Mouse (Mus musculus): Measurements from ENCODE around the gene Acnat1.
"Not testable (repeated sequence)": the region's sequence is repeated elsewhere in the genome, so short reads cannot be mapped to it uniquely, and the experiment has no call there.

The Acnat1 gene

GRCm38 (mm10) chr4:49473435-49474100 is at the start of gene Acnat1:
Acnat1 (minus strand) TSS chr4:49473912.
- DNase-seq, result peak; percentile 50

GRCm38 (mm10) chr4:49522576-49522975 is 48.9 kb upstream of the Acnat1 start:
- no peak for DNase-seq

- DNase-seq, result no peak
Observed at GRCm38 (mm10) chr4:49521346-49521745, 47.6 kb upstream of the Acnat1 start.

- DNase-seq, result peak; percentile 96
Observed at GRCm38 (mm10) chr4:49520572-49521340, 47.0 kb upstream of the Acnat1 start, which contains the start of the genes Mrpl50 and Zfp189. Mrpl50 (minus strand) TSS chr4:49521093. Zfp189 (plus strand) TSS chr4:49521176.

DNA sequence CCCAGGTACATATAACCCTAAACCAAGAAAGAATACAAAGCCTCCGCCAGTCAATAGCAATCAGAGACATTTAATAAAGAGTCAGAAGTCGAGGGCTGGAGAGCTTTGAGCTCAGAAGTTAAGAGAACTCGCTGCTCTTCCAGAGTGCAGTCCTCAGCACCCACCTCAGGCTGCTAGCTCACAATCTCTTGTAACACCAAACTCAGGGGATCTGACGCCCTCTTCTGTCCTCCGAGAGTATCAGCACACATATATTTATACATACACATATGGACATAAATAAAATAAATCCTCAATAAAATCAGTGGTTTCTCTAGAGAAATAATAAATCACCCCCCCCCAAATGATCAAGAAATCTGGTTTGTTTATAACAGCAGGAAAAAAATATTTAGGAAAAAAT is 45.8 kb upstream of the Acnat1 start:
- no peak for DNase-seq

- no peak for DNase-seq
Observed at GRCm38 (mm10) chr4:49514441-49514840, 40.7 kb upstream of the Acnat1 start.

DNA sequence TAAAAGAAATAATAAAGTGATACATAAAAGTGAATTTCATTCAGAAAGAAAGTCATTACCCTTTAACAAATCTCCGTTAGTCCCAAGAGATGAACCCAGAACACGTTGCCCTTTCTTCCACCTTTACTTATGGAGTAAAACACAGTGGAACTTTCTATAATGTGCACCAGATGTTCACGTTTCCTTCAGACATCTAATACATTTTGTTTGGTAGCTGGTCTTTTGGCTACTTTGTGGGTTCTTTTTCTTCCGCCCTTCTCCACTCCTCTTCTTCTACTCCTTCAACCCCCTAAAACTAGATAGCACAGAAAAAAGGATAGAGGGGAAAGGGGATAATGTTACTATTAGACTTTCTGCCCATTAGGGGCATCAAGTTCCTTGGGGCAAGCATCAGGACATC is 38.9 kb upstream of the Acnat1 start:
- DNase-seq, result no peak

DNA sequence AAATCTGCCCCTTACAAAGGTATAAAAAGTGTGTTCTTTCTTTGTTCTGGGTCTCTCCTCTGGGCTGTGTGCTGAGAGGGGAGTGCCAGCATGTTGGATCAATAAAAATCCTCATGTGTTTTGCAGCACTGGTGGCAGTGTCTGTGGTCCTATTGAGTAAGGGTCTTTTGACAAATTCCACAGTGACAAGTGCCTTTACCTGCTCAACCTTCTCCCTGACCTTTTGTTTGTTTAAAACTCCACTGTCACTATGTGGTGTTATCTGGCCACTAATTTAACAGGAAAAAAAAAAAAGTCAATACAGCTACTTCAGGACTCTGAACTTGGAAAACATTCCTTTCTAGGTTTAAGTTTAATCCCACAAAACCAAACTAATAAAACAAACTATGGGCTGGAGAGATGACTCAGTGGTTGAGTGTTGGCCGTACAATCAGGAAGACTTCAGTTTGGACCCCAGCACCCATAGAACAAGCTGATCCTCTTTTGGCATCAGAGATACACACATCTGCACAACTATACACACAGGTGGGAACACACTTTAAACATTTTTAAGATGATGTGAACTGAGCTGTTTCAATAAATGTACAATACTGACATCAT is 36.6 kb upstream of the Acnat1 start:
- DNase-seq, result not testable (repeated sequence)

DNA sequence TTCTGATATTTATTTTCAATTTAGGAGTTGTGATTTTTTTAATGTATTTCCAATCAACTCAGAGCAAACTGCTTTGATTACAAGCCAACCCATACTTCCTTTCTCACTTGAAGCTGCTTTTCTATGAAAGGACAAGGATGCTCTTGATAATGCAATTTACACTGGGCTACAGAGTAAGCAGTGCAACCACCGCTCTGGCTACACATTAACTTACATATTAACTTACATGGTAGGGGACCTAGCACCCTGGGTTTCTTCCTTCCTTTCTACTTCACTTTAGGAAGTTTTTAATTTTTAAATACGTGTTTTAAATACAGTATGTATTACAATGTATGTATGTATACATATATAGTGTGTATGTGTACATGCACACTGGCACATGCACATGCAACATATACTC is 35.5 kb upstream of the Acnat1 start:
- DNase-seq, result peak; percentile 35

DNA sequence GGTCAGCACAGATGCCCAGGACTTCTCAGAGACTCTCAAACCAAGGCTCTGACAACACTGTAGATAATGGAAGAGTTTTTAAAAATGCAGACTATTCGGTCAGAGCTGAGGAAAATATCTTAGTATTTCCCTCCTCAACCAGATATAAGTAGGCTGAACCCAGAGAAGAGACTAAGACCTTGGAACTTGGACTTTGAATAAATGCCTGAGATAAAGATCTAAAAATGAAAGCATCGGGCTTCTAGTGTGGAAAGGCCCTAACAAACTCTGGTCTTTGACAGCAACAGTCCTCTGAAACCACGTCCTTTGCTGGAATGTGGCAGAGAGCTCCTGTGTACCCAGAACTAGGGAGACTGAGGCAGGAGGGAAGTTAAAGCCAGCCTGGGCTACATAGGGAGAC is 32.7 kb upstream of the Acnat1 start, which contains the start of gene Baat:
Gene Baat (minus strand): TSS at position 172 of the 400 bp plus-strand sequence.
- no peak for DNase-seq

- no peak for DNase-seq
Observed at GRCm38 (mm10) chr4:49503563-49503962, 29.9 kb upstream of the Acnat1 start.

GRCm38 (mm10) chr4:49485934-49486650 is 12.4 kb upstream of the Acnat1 start:
- DNase-seq, result not testable (repeated sequence)

DNA sequence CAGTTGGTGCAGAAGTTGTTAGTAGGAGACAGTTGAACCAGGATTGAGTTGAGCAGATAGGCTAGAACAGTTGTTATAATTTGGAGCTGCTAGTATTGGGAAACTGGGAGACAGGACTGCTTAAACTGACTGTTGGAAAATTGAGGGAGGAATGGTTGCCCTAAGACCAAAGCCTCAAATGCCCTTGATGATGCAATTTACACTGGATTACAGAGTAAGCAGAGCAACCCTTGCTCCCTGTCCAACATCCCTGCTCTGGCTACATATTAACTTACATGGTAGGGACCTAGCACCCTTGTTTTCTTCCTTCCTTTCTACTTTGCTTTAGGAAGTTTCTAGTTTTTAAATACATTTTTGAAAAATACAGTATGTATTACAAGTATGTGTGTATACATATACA is 11.7 kb upstream of the Acnat1 start:
- peak; percentile 72 for DNase-seq

- no peak for DNase-seq
Observed at GRCm38 (mm10) chr4:49480896-49481295, 7.2 kb upstream of the Acnat1 start.

- peak; percentile 31 for DNase-seq
Observed at GRCm38 (mm10) chr4:49480104-49480760, 6.5 kb upstream of the Acnat1 start.

DNA sequence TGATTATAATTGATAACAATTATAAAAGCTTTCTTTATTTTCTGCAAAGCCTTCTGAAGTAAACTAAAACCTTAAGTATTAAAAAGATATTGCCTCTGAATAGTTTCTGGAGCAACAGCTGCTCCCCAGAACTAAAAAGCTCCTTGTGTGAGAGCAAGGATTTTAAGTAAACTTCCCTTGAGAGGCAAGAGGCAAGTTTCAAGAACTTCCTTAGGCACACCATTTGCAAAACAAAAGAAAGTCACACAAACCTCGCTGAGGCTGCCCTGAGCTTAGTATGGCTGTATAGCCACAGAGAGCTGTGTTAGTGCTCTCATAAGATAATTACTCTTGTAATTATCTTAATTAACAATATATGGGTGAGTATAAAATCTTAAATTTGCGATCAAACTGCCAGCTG is 5.3 kb upstream of the Acnat1 start:
- not testable (repeated sequence) for DNase-seq

DNA sequence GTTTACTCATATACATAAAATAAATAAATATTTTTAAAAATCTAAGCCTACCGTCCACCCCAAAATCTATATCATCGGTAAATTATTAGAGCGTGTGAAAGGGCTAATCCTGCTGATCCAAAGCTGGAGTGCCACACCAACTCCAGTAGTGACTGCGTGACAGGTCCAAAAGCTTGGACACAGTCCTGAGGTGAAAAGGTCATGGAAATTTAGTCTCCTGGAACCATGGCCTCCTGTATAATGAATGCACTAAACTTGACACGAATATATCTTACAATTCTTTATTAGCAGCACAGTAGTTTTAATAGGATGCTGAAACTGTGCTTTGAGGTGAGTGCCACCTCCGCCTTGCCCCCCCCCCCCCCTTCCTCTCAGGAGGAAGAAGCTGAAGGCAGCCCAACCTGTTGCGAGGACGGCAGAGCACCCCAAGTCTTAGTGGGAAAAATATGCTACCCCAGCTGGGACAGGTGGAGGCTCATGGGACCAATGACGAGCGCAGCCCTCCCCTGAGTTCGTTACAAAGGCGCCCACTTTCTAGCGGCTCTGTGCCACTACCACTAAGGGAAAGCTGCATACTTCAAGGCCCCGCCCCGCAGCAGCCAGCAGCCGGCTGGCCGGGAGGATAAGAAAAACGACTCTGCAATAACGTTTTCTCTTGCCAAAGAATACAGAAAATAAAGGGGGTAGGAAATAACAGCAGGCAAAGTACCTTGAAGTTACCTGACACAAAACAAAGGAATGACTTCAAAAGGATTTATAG is 4.6 kb upstream of the Acnat1 start:
- DNase-seq, result peak; percentile 43

DNA sequence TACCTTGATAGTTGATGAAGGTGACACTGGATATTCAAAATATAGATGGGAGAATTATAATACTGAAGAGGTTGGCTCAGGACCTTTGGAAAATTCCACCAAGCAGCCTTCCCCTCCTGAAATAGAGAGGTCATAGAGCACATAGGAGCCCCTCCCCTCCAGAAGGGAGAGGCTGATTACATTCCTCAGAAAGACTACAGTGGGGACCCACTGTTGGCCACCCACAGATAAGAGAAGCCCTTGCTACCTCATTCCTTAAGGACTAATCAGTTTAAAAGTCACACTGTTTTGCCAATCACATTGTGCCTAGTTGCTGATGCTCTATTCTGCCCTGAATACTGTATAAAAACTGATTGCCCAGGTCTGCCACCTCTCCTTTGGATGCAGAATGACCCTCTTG is 871 bp upstream of the Acnat1 start:
- DNase-seq, result no peak

DNA sequence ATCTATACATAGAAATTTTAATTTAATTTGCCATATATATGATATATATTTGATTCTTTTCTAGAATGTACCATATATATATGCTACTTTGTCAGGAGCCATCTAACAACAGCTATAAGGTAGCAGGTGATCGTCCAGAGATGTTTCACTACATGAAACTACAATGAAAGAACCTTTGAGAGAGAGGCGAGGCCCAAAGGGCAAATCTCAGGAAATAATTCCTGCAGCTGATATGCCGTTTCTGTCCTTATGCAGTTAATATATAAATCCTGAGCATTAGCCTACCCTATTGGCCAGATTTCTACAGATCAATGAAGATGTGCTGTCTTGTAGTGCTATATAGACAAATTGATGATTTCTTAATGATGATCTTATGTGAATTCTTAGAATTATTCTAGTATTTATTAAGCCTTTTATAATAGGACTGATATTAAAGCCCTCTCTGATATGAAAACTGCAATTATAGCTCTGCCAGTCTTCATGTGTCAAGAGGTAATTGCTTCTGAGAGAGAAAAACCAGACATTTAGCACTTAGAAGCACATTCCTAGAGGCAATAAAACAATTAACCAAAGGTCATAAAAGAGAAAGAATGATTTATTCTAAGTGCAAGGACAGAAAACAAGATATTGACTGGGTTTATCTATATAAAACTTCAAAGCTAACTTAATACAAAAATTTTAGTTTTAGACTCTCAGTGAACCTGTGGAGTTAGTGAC is 4.1 kb downstream of the Acnat1 start:
- DNase-seq, result no peak

GRCm38 (mm10) chr4:49467360-49467759 is 6.4 kb downstream of the Acnat1 start:
- DNase-seq, result no peak

DNA sequence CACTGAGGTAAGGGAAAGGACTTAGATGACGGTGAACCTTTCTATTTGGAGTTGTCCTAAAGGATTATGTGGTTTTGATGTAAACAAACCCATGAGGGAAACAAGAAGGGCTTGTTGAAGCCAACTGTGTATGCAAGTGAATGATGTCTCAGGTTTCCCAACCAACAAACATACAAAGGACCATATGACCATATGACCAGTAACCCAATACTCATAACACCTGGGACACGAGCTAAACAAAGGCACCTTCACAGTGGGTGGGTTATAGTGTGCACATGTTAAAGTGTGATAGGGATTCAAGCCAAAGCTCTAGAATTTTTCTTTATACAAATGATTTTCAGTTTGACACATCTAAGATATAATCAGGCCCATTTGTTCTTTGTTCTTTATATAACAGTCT is 17.5 kb downstream of the Acnat1 start:
- no peak for DNase-seq

Data from kidney, postnatal 14 days (tissue).